Mouse (Mus musculus): ENCODE data around the gene Slc13a2.

The Slc13a2 gene

GRCm38 (mm10) chr11:78386508-78387043 lies 35.4 kb downstream of the Slc13a2 start, which contains the start of gene Foxn1:
Gene Foxn1, minus strand, starts transcription at chr11:78386558.
- DNase-seq, result no peak

- DNase-seq, result no peak
Measured at GRCm38 (mm10) chr11:78385776-78386175, 36.2 kb downstream of the Slc13a2 start.

- DNase-seq, result no peak
Measured at GRCm38 (mm10) chr11:78382701-78383100, 39.3 kb downstream of the Slc13a2 start.

- DNase-seq, result no peak
Measured at GRCm38 (mm10) chr11:78382286-78382685, 39.7 kb downstream of the Slc13a2 start.

- no peak for DNase-seq
Measured at GRCm38 (mm10) chr11:78380996-78381395, 41.0 kb downstream of the Slc13a2 start.

- DNase-seq, result no peak
Measured at GRCm38 (mm10) chr11:78380351-78380750, 41.7 kb downstream of the Slc13a2 start.

- DNase-seq, result no peak
Measured at GRCm38 (mm10) chr11:78377549-78378159, 44.4 kb downstream of the Slc13a2 start.

- DNase-seq, result no peak
Measured at GRCm38 (mm10) chr11:78374147-78374546, 47.9 kb downstream of the Slc13a2 start.

GRCm38 (mm10) chr11:78372610-78373009 lies 49.4 kb downstream of the Slc13a2 start:
- DNase-seq, result no peak

GRCm38 (mm10) chr11:78372166-78372565 lies 49.9 kb downstream of the Slc13a2 start:
- no peak for DNase-seq

- DNase-seq, result no peak
Measured at GRCm38 (mm10) chr11:78371711-78372110, 50.3 kb downstream of the Slc13a2 start.

- DNase-seq, result no peak
Measured at GRCm38 (mm10) chr11:78370389-78370788, 51.6 kb downstream of the Slc13a2 start.

- no peak for DNase-seq
Measured at GRCm38 (mm10) chr11:78367456-78368225, 54.4 kb downstream of the Slc13a2 start.

- DNase-seq, result no peak
Measured at GRCm38 (mm10) chr11:78364103-78364502, 57.9 kb downstream of the Slc13a2 start.

GRCm38 (mm10) chr11:78363309-78364007 lies 58.6 kb downstream of the Slc13a2 start:
- no peak for DNase-seq

- no peak for DNase-seq
Measured at GRCm38 (mm10) chr11:78360789-78361131, 61.3 kb downstream of the Slc13a2 start.

GRCm38 (mm10) chr11:78360125-78360788 lies 61.8 kb downstream of the Slc13a2 start:
- peak; percentile 81 for DNase-seq

- peak; percentile 33 for DNase-seq
Measured at GRCm38 (mm10) chr11:78358330-78359007, 63.5 kb downstream of the Slc13a2 start.

- DNase-seq, result peak; percentile 82
Measured at GRCm38 (mm10) chr11:78355471-78356238, 66.4 kb downstream of the Slc13a2 start.

- no peak for DNase-seq
Measured at GRCm38 (mm10) chr11:78354905-78355304, 67.1 kb downstream of the Slc13a2 start.

GRCm38 (mm10) chr11:78353081-78353480 lies 68.9 kb downstream of the Slc13a2 start:
- no peak for DNase-seq

All from right cerebral cortex, postnatal 4 days (tissue).